Mouse (Mus musculus) embryonic facial prominence, embryonic 12.5 days (tissue): ENCODE data around the gene Rap1gap. TPM values are rescaled to one million over a fixed set of nuclear protein-coding genes. Genes with fewer than 3 reads are reported as not detected.

Source experiments
- ATAC-seq: fragments of 200-750 bp; cut with Nextera tagmentation; 2 replicates; pipeline ENCODE4 v1.8.0; 2017; ENCODE audit not compliant: insufficient number of reproducible peaks, insufficient read depth, low FRiP score, low TSS enrichment
- H3K27ac ChIP-seq: fragments of 300-500 bp; sonication (generic); 2 replicates; pipeline ENCODE4 v1.5.1; 2016; ENCODE audit warnings: mild to moderate bottlenecking
- H3K27me3 ChIP-seq: fragments of 300-500 bp; sonication (generic); 2 replicates; pipeline ENCODE4 v1.6.1; 2016; ENCODE audit warnings: mild to moderate bottlenecking, moderate library complexity
- H3K36me3 ChIP-seq: fragments of 300-500 bp; sonication (generic); 2 replicates; pipeline ENCODE4 v1.6.1; 2016; ENCODE audit warnings: mild to moderate bottlenecking
- H3K4me1 ChIP-seq: fragments of 300-500 bp; sonication (generic); 2 replicates; pipeline ENCODE4 v1.6.1; 2016
- H3K4me2 ChIP-seq: fragments of 300-500 bp; sonication (generic); replicated peaks from 2 replicates; pipeline ENCODE4 v1.6.1; 2016; ENCODE audit warnings: mild to moderate bottlenecking, moderate library complexity
- H3K4me3 ChIP-seq: fragments of 300-500 bp; sonication (generic); 2 replicates; pipeline ENCODE4 v1.5.1; 2016; ENCODE audit warnings: mild to moderate bottlenecking
- H3K9ac ChIP-seq: fragments of 300-500 bp; sonication (generic); 2 replicates; pipeline ENCODE4 v1.6.1; 2016; ENCODE audit warnings: mild to moderate bottlenecking, moderate library complexity
- H3K9me3 ChIP-seq: fragments of 300-500 bp; sonication (generic); 2 replicates; pipeline ENCODE4 v1.6.1; 2016; ENCODE audit warnings: mild to moderate bottlenecking, moderate library complexity
- WGBS: fragments of 180-500 bp; shearing (Covaris S2); methylation state at CpG from one replicate; pipeline ENCODE4 v1.1.7; 2016; 5-methylcytosine and 5-hydroxymethylcytosine counted together
- polyA plus RNA-seq: library from polyadenylated mRNA; unstranded; fragments of >200 nt; fragmentation: Nextera tagmentation; extraction: Ambion mirVana; gene quantifications from 2 replicates; pipeline ENCODE4 v1.2.1, GENCODE M21; 2016

Gene Rap1gap
- polyA plus RNA-seq, 1 experiment from 2014 or later: 15.1 TPM

- no peak overlapping the region for H3K27ac ChIP-seq
- H3K9ac ChIP-seq: no peak overlapping the region
- no peak for ATAC-seq
- H3K9me3 ChIP-seq: no peaks in the 10 kb centered on the region
- H3K4me1 ChIP-seq: peaks cover 17% of the 10 kb centered on the region
- 0 out of 2 replicates have a peak, but pooled peaks cover 7% of the 10 kb centered on the region for H3K27me3 ChIP-seq
- H3K4me3 ChIP-seq: no peak overlapping the region
- WGBS: 28% methylated on average over 7 of the region's 8 CpGs
- no peaks in the 10 kb centered on the region for H3K36me3 ChIP-seq
- no peak overlapping the region for H3K4me2 ChIP-seq
Measured at GRCm38 (mm10) chr4:137714020-137714624, 49.6 kb downstream of the Rap1gap start.

GRCm38 (mm10) chr4:137717005-137717404 is 52.5 kb downstream of the Rap1gap start:
- 58% methylated on average over 7 of the region's 7 CpGs for WGBS
- Histone ChIP-seq H3K9me3 (no peaks in the 10 kb centered on the region), H3K4me2 (no peak overlapping the region), H3K4me3 (no peak overlapping the region), H3K27ac (no peak overlapping the region), H3K4me1 (peaks cover 25% of the 10 kb centered on the region), H3K9ac (no peak overlapping the region), H3K27me3 (no peaks in the 10 kb centered on the region), H3K36me3 (no peaks in the 10 kb centered on the region)
- ATAC-seq: no peak

GRCm38 (mm10) chr4:137717671-137718070 is 53.1 kb downstream of the Rap1gap start:
- WGBS: 57% methylated on average over 15 of the region's 15 CpGs
- no peaks in the 10 kb centered on the region for H3K9me3 ChIP-seq
- H3K27me3 ChIP-seq: 0 out of 2 replicates have a peak, but pooled peaks cover 1% of the 10 kb centered on the region
- no peak for ATAC-seq
- no peak overlapping the region for H3K4me2 ChIP-seq
- no peak overlapping the region for H3K4me3 ChIP-seq
- H3K27ac ChIP-seq: no peak overlapping the region
- H3K9ac ChIP-seq: no peak overlapping the region
- peaks cover 25% of the 10 kb centered on the region for H3K4me1 ChIP-seq
- no peaks in the 10 kb centered on the region for H3K36me3 ChIP-seq

GRCm38 (mm10) chr4:137719378-137720077 is 55.0 kb downstream of the Rap1gap start:
- Histone ChIP-seq H3K4me3 (no peak overlapping the region), H3K4me2 (peak overlapping the region; percentile 30), H3K27ac (peak overlapping the region; percentile 72), H3K27me3 (peaks cover 20% of the 10 kb centered on the region), H3K9ac (peak overlapping the region; percentile 22; the same call in 1 of the 2 replicates), H3K9me3 (no peaks in the 10 kb centered on the region), H3K4me1 (peaks cover 29% of the 10 kb centered on the region), H3K36me3 (no peaks in the 10 kb centered on the region)
- 18% methylated on average over 15 of the region's 15 CpGs for WGBS
- ATAC-seq: no peak

GRCm38 (mm10) chr4:137721563-137721962 is 57.0 kb downstream of the Rap1gap start:
- H3K36me3 ChIP-seq: no peaks in the 10 kb centered on the region
- H3K4me2 ChIP-seq: no peak overlapping the region
- H3K4me3 ChIP-seq: no peak overlapping the region
- WGBS: 87% methylated on average over 15 of the region's 15 CpGs
- ATAC-seq: no peak
- no peak overlapping the region for H3K9ac ChIP-seq
- H3K4me1 ChIP-seq: peaks cover 29% of the 10 kb centered on the region
- H3K27me3 ChIP-seq: peaks cover 24% of the 10 kb centered on the region
- no peaks in the 10 kb centered on the region for H3K9me3 ChIP-seq
- no peak overlapping the region for H3K27ac ChIP-seq

GRCm38 (mm10) chr4:137722230-137722629 is 57.7 kb downstream of the Rap1gap start:
- H3K27me3 ChIP-seq: peaks cover 24% of the 10 kb centered on the region
- 83% methylated on average over 3 of the region's 3 CpGs for WGBS

GRCm38 (mm10) chr4:137722692-137723427 is 58.3 kb downstream of the Rap1gap start:
- Histone ChIP-seq H3K9me3 (no peaks in the 10 kb centered on the region), H3K36me3 (no peaks in the 10 kb centered on the region), H3K4me1 (peaks cover 29% of the 10 kb centered on the region), H3K9ac (no peak overlapping the region), H3K4me3 (no peak overlapping the region), H3K4me2 (peak overlapping the region; percentile 33), H3K27me3 (peaks cover 29% of the 10 kb centered on the region), H3K27ac (no peak overlapping the region)
- ATAC-seq: no peak
- WGBS: 28% methylated on average over 12 of the region's 12 CpGs

More at GRCm38 (mm10) chr4:137722230-137722629, 57.7 kb downstream of the Rap1gap start:
- Histone ChIP-seq H3K4me1 (peaks cover 30% of the 10 kb centered on the region), H3K36me3 (no peaks in the 10 kb centered on the region), H3K4me3 (no peak overlapping the region), H3K27ac (no peak overlapping the region), H3K4me2 (no peak overlapping the region), H3K9me3 (no peaks in the 10 kb centered on the region), H3K9ac (no peak overlapping the region)
- ATAC-seq: no peak

GRCm38 (mm10) chr4:137723527-137723926 is 59.0 kb downstream of the Rap1gap start:
- Histone ChIP-seq H3K9ac (no peak overlapping the region), H3K27me3 (peaks cover 35% of the 10 kb centered on the region), H3K27ac (no peak overlapping the region), H3K4me3 (peak overlapping the region; percentile 4; the same call in 1 of the 2 replicates), H3K4me2 (peak overlapping the region; percentile 33), H3K36me3 (no peaks in the 10 kb centered on the region), H3K4me1 (peaks cover 32% of the 10 kb centered on the region), H3K9me3 (no peaks in the 10 kb centered on the region)
- ATAC-seq: no peak
- WGBS: 34% methylated on average over 25 of the region's 25 CpGs

- Histone ChIP-seq H3K9ac (no peak overlapping the region), H3K27me3 (peaks cover 42% of the 10 kb centered on the region), H3K9me3 (no peaks in the 10 kb centered on the region), H3K27ac (no peak overlapping the region), H3K36me3 (no peaks in the 10 kb centered on the region), H3K4me2 (peak overlapping the region; percentile 33; the same call in 1 of the 2 replicates), H3K4me1 (peaks cover 31% of the 10 kb centered on the region), H3K4me3 (no peak overlapping the region)
- WGBS: 51% methylated on average over 11 of the region's 11 CpGs
- no peak for ATAC-seq
Measured at GRCm38 (mm10) chr4:137724212-137724611, 59.7 kb downstream of the Rap1gap start.

- H3K4me3 ChIP-seq: no peak overlapping the region
- peaks cover 48% of the 10 kb centered on the region for H3K27me3 ChIP-seq
- no peak overlapping the region for H3K27ac ChIP-seq
- H3K36me3 ChIP-seq: no peaks in the 10 kb centered on the region
- WGBS: 43% methylated on average over 8 of the region's 8 CpGs
- no peaks in the 10 kb centered on the region for H3K9me3 ChIP-seq
- no peak for ATAC-seq
- H3K9ac ChIP-seq: no peak overlapping the region
- H3K4me1 ChIP-seq: peaks cover 31% of the 10 kb centered on the region
- H3K4me2 ChIP-seq: no peak overlapping the region
Measured at GRCm38 (mm10) chr4:137724766-137725165, 60.2 kb downstream of the Rap1gap start.

- ATAC-seq: no peak
- peaks cover 54% of the 10 kb centered on the region for H3K27me3 ChIP-seq
- H3K4me2 ChIP-seq: no peak overlapping the region
- H3K9ac ChIP-seq: no peak overlapping the region
- peaks cover 32% of the 10 kb centered on the region for H3K4me1 ChIP-seq
- WGBS: 73% methylated on average over 13 of the region's 13 CpGs
- no peaks in the 10 kb centered on the region for H3K9me3 ChIP-seq
- H3K27ac ChIP-seq: no peak overlapping the region
- no peak overlapping the region for H3K4me3 ChIP-seq
- no peaks in the 10 kb centered on the region for H3K36me3 ChIP-seq
Measured at GRCm38 (mm10) chr4:137725541-137726145, 61.1 kb downstream of the Rap1gap start.
